Mouse (Mus musculus) gastrocnemius, postnatal 10 days (tissue): ENCODE results near the gene Eif6. TPM values are rescaled to one million over a fixed set of nuclear protein-coding genes. Genes with fewer than 3 reads are reported as not detected.
A peak's percentile ranks its signal among the peaks of the same experiment; 100 is the strongest.

Experiments
- DNase-seq: peaks from one replicate; pipeline ENCODE4 v3.0.0; 2021; ENCODE audit warnings: mixed read lengths
- total RNA-seq, 2 experiments: library from RNA; stranded (reverse); gene quantifications; 2 replicates each; pipeline ENCODE4 v1.2.3; 2021

The Eif6 gene
- total RNA-seq, 2 experiments from 2014 or later: 58.0 to 63.8 TPM

DNA sequence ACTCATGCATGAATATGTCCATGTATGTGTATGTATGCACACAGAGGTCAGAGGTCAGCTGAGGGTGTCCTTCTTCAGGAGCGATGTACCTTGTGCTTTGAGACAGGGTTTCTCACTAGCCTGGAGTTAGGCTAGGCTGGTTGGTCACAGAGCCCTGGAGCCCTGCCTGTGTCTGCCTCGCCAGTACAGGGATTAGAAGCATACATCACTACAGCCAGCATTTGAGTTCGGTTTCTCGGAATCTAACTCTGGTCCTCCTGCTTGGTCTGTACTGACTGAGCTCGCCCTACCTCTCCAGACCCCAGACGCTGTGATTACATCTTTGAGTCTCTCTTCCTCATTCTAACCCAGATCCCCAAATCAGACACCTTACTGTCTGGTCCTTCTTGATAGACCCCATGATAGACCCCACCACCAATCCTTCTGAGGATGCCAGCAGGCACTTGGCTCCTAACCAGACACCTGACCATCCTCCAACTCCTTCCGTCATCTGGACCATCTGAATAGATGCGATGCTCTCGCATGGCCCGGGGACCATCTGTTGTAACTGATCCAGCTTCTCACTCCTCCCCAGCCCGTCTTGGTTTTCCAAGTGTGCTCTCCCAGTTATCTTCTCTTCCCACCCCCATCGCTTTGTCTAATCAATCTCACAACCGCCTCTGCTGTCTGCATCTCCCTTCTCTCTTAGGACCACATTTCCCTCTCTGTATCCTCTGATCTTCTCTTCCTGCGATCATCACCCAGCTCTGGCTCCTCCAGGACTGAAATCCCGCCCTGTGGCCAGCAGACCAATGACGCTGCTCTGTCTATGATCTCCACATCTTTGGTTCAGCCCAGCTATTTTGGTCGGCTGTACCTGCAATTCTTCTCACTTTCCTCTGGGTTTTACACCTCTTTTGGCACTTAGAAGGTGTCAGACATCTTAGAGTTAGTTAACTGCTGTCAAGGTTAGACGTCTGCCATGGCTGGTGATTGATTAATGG lies 38.5 kb downstream of the Eif6 start:
- DNase-seq: no peak

DNA sequence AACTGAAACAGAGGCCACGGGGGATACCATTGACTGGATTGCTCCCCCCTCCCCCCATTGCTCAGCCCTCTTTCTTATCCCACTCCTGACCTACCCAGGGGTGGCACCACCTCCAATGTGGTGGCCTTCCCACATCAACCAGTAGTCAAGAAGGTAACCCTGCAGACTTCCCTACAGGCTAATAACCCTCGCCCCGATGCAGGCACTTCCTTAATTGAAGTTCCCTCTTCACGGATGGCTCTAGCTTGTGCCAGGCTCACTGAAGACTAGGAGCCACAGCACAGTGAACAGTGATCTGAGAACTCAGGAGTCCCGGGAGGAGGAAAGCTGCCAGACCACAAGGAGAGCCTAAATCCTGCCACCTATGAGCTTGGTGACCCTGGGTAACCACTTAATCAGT lies 39.8 kb downstream of the Eif6 start:
- no peak for DNase-seq

DNA sequence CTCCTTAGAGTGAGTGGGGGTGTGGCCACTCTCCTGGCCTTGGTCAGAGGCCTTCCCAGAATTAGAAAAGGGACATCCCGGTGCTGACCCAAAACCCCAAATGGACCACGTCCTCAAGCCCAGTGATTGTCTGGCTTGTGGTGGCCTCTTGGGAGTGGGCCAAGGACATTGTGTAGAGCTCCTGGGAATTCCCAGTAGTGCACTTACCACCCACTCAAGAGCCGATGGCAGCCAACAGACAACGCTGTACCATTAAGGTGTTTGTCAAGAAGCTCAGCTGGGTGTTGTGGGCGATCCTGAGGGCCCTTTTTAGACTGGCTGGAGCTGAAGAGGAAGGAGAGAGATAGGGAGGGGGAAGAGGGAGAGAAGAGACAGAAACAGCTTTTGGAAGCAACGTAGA lies 42.2 kb downstream of the Eif6 start:
- no peak for DNase-seq

DNA sequence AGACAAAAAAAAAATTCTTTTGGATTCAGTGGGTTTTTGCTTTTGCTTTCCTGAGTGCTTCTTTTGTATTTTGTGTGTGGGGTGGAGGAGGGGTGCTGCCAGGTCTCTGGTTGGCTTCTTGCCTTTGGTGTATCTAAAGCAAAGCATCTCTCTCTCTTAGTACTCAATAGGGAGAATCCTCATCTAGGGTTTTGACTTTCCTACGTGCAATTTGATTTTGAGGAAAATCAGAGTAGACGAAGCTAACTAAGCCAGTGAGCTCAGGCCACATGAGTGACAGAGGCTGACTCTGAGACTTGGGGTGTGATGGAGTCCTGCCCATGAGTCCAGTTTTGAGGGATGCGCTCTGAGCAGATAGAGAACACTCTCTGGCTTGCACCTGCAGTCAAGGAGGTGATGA lies 47.2 kb downstream of the Eif6 start:
- no peak for DNase-seq

DNA sequence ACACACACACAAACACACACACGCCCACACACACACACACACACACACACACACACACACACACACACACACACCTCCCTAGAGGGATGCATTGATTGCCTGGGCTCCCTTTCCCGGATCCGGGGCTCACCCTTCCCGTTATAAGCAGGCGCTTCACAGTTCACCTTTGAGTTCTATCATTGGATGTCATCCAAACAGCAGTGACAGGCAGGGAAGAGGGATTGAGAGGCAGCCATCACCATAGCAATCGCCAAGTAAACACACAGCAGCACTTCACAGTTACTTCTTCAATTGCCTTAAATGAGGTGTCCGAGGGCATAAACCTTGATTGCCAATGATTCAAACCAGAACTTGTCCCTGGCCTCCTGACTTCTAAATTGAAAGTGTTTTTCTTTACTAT lies 47.7 kb downstream of the Eif6 start:
- no peak for DNase-seq

DNA sequence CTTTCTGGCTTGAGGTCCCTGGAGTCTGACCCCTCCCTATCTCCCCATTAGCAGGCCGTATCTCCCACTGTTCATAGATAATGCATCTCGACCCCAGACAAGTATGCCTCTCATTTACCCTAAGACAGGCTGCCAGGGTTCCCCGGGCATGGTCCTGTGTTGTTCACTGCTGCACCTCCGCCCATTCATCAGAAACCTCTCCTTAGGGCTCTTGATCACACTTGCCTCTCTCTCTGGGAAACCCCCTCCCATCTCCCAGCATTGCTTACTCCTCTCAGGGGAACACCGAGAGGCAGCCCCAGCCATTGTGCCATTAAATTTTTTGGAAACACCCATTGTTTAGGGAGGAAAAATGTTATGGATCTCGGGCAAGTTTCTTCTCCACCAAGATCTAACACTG lies 48.7 kb downstream of the Eif6 start:
- no peak for DNase-seq

DNA sequence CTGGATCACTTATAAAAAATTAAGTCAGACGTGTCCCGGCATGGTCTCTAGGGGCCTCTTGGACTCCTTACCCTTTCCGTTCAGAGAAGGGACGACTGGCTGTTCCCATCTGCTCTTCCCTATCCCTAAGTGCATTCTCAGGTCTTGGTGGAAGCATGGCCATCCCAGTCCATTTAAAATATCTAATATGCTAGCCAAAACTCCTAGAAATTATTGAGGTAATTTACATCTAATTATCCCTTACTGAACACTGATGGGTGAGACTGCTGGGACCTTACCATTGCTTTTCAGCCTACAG lies 49.1 kb downstream of the Eif6 start:
- no peak for DNase-seq

DNA sequence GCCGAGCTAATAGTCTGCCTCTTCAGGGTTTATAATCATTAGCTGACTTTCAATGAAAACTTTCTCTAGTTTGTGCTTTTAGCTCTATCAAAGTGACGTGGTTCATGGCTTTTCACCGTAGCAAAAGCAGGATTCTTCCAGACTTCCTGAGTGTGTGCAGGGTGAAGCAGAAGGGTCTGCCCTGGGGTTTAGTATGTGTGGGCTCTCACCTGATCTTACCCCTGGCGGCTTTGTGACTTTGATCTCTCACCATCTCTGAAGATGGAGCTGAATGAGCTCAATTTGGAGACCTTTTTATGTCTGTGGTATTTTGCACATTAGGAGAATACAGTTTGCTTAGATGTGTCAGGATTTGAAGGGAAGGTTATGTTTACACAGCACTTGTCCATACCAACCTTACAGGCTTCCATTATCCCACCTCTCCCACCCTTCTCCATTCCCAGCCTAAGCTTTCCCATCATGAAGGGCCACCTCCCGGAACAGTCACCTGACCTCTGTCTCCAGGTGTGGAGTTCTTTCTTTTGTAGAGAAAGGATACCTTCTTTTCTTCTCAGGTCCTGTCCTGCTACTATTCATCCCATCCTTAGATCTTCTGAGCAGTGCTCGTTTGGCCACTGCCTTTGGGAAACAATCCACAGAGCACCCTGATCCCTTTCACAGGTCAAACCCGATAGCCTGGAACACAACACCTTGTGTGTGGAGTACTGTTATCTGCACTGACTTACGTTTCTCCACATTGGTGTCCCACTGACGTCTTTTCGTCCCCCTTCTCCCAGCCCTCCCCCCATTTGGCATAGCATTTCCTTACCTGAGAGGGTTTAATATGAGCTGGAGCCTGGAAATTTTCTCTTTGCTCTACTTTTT lies 49.7 kb downstream of the Eif6 start:
- no peak for DNase-seq

DNA sequence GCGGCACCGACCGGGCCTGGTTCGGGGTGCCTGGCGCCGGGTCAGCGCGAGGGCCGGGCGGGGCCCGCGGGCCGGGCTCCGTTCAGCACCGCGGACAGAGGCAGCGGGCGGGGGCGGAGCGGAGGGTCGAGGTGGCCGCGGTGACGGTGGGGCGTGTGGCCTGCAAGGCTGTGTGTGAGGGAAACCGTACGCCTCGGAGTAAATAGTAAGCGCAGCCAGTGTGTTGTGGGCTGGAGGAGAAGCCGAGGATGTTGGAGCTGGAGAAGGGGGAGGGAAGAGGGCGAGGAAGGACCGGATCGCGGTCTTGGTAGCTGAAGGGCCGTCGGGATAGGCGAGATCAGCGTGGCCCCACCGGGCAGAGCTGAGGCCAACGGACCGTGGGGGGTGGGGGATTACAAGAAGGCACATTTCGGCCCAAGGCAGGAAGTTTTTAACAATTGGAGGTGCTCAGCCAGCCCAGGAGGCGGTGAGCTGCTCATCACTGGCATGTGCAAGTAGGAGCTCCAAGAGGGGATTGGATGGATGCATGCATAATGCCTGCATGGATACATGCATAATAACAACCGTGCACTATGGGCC lies 51.0 kb downstream of the Eif6 start:
- peak; percentile 77 for DNase-seq

DNA sequence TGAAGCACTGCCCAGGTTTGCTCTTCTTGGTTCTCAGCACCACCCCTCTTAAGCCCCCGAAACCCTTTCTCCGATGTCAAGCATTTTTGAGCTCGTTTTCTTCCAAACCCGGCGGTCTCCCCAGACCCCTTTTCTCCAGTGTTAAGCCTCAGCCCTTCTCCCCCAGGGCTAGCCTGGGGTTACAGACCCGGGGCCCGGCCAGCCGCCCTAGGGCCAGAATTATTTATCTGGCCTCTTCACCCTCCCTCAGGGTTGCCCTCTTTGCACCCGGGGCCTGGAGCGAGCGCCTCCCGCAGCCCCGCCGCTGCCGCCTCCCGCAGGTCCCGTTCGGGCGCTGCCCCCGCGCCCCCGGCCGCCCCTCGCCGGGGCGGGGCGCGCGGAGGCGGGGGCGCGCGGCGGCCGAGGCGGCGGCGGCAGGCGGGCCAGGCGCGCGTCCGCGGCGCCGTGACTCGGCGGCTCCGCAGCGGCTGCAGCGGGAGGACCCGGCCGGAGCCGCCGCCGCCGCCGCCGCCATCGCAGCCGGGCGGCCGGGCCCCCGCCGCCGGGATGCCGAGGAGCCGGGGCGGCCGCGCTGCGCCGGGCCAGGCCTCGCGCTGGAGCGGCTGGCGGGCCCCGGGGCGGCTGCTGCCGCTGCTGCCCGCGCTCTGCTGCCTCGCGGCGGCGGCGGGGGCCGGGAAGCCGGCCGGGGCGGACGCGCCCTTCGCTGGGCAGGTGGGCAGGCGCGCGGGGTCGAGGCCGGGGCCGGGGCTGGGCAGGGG lies 51.6 kb downstream of the Eif6 start, which contains the start of gene Mmp24:
TSS of gene Mmp24 (plus strand) at position 416 of the 758 bp plus-strand sequence.
- no peak for DNase-seq

DNA sequence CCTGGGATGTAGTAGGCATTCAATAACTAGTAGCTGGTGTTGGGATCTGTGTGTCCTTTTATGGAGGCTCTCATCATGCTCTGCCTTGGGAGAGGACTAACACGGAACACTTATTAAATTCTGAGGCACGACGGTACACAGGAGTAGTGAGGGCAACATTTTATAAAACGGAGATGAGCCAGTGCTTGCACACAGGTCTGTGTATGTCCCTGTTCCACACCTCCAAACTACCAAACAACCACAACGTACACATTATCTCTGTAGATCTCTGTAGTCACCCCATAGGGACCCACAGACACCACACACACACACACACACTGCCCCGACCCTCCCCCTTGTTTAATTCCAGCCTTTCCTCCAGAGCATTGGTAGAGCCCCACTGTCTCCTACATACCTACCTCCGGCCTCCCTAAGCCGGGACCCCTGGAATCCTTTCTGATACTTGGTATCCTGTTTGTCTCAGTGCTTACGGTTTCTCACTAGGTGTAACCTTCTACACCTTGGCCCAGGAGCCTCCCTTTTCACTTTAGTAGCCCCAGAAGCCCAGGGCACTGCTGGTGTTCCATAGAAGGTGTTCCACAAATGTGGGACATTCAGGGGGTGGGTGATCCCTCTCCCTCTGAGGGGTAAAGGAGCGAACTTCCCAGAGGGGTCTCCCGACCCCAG lies 52.3 kb downstream of the Eif6 start:
- DNase-seq: no peak

DNA sequence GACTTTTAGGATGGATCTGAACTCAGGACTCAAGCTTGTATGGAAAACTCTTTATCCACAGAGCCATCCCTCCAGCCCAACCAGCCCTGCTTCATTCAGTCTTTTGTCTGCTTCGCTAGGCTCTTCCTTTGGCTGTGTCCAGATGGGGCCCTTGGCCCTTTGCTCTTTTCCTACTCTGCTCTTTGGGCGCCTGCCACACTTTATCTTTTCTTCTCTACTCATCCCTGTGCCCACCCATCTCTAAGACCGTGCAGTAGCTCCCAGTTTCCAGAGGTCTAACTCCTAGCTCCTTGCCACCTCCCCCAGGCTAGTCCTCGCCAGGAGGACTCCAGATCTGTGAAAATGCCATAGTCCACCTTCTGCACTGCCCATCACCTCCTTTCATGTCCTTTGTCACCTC lies 53.1 kb downstream of the Eif6 start:
- DNase-seq: no peak

Other genes starting within 250 kb of the Eif6 start
- gene Gss, start 234.1 kb downstream of the Eif6 start, total RNA-seq: 10 to 100 TPM in 1 of 2 experiments, 1 to 10 TPM in 1; 9.2 to 10.4 TPM
- gene Myh7b, start 215.7 kb downstream of the Eif6 start, total RNA-seq: 1 to 10 TPM; 1.3 to 2.3 TPM
- 10 to 100 TPM; 83.4 to 94.8 TPM for gene Trpc4ap, start 134.5 kb downstream of the Eif6 start, total RNA-seq
- 1 to 10 TPM; 7.2 to 9.0 TPM for gene Edem2, start 97.5 kb downstream of the Eif6 start, total RNA-seq
- gene Gm17581, start 91.1 kb downstream of the Eif6 start, total RNA-seq: not detected
- 10 to 100 TPM; 11.7 to 11.9 TPM for gene Procr, start 75.8 kb downstream of the Eif6 start, total RNA-seq
- under 1 TPM in 1 of 2 experiments, not detected in 1; 0.11 TPM for gene Mmp24, start 51.6 kb downstream of the Eif6 start, total RNA-seq
- gene BC029722, start 7.5 kb downstream of the Eif6 start, total RNA-seq: 10 to 100 TPM; 14.3 to 16.9 TPM
- gene Fam83c, start 7.9 kb upstream of the Eif6 start, total RNA-seq: not detected
- 100 to 1,000 TPM in 1 of 2 experiments, 10 to 100 TPM in 1; 92.3 to 108 TPM for gene Uqcc1, start 103.4 kb upstream of the Eif6 start, total RNA-seq
- gene Gm15557, start 113.8 kb upstream of the Eif6 start, total RNA-seq: not detected
- gene Gdf5, start 118.4 kb upstream of the Eif6 start, total RNA-seq: under 1 TPM in 1 of 2 experiments, not detected in 1; 0.14 TPM
- gene Cep250, start 129.5 kb upstream of the Eif6 start, total RNA-seq: 10 to 100 TPM in 1 of 2 experiments, 1 to 10 TPM in 1; 7.8 to 11.7 TPM
- under 1 TPM; 0.49 to 0.63 TPM for gene 6430550D23Rik, start 181.1 kb upstream of the Eif6 start, total RNA-seq
- gene Ergic3, start 181.1 kb upstream of the Eif6 start, total RNA-seq: 10 to 100 TPM; 78.1 to 84.4 TPM
- not detected for gene Fer1l4, start 226.0 kb upstream of the Eif6 start, total RNA-seq
- under 1 TPM; 0.85 to 0.86 TPM for gene Spag4, start 238.2 kb upstream of the Eif6 start, total RNA-seq